Mouse (Mus musculus): ENCODE measurements around the gene Nfkb2.

DNA sequence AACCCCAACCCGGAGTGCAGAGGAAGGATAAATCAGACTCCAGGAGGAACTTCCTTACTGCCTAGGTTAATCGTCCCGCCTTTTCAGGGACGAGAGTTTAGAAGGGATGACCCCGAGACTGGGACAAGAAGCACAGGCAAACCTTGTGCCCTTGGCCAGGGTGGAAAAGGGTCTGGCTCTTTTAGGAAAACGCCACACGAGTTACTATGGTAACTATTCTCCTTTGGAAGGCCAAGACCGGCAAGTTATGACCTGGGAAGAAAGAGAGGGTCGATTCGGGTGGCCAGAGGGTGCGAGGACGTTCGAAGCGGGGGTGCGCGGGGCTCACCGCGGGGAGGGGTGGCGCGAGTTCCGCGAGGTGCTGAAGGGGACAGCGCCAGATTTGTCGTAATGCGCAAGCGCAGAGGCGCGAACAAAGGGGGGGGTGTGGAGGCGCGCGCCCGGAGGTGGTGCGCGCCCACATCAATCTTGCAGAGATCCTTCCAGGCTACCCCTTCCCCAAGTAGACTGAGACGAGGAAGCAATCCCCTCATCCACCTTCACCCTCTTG lies 22.7 kb downstream of the Nfkb2 start, which contains the start of gene Psd:
- no peak for TF ChIP-seq CTCF (IDR thresholded peaks at IDR 0.05; ENCODE audit: low read depth)
- no peak for TF ChIP-seq EP300 (IDR thresholded peaks at IDR 0.05; ENCODE audit: low read depth)

Measured in heart, postnatal 0 days (tissue).